Mouse (Mus musculus) spleen, adult 2 months (tissue): ENCODE measurements at regions not wholly inside any gene's neighbourhood (a gene's known extent, or its start where the extent isn't known, plus 50 kb on each side); places are given as distances from the start of the nearest gene placed in this dataset.

Experiments
- CTCF ChIP-seq: fragments of 200-500 bp; IDR thresholded peaks from 2 replicates; pipeline ENCODE4 v1.5.1; 2011; ENCODE audit warnings: mild to moderate bottlenecking, inconsistent platforms; ENCODE audit not compliant: insufficient read depth, insufficient read length, insufficient replicate concordance; ENCODE audit errors: extremely low read depth
- POLR2A ChIP-seq: fragments of 200-500 bp; IDR thresholded peaks from 2 replicates; pipeline ENCODE4 v1.6.1; 2011; ENCODE audit warnings: low read depth, low read length, inconsistent platforms

GRCm38 (mm10) chr14:76850051-76850450 lies 186.5 kb upstream of the Ccdc122 start:
- TF ChIP-seq CTCF = no peak
- no peak for TF ChIP-seq POLR2A
